Mouse (Mus musculus) C2C12 (cell line): Measurements from ENCODE around the gene Mif4gd. TPM values are rescaled to one million over a fixed set of nuclear protein-coding genes. Genes with fewer than 3 reads are reported as not detected.

Experiments
- H3K27me3 ChIP-seq: one replicate; pipeline ENCODE4 v1.6.1; 2011; ENCODE audit not compliant: control insufficient read depth, insufficient read depth, insufficient read length
- H3K36me3 ChIP-seq: one replicate; pipeline ENCODE4 v1.6.1; 2011; ENCODE audit not compliant: control insufficient read depth, insufficient read depth
- H3K4me3 ChIP-seq: one replicate; pipeline ENCODE4 v1.5.1; 2011; ENCODE audit warnings: mild to moderate bottlenecking, control low read depth; ENCODE audit not compliant: poor library complexity, insufficient read depth, severe bottlenecking
- H3K79me2 ChIP-seq: one replicate; pipeline ENCODE4 v1.6.1; 2011; ENCODE audit not compliant: control insufficient read depth, insufficient read depth
- H3K79me3 ChIP-seq: one replicate; pipeline ENCODE4 v1.6.1; 2011; ENCODE audit warnings: low read depth, control low read depth
- H3ac ChIP-seq: one replicate; pipeline ENCODE3; 2011; ENCODE audit warnings: low read depth; ENCODE audit not compliant: control insufficient read depth, insufficient read length
- CEBPB ChIP-seq: IDR thresholded peaks from one replicate; pipeline ENCODE4 v1.6.1; 2011; ENCODE audit warnings: low read depth, mild to moderate bottlenecking, control low read depth, moderate library complexity
- CTCF ChIP-seq: IDR thresholded peaks from one replicate; pipeline ENCODE4 v1.5.1; 2011; ENCODE audit not compliant: control insufficient read depth, insufficient read depth, insufficient read length
- FOSL1 ChIP-seq: IDR thresholded peaks from one replicate; pipeline ENCODE4 v1.8.0; 2011; ENCODE audit warnings: mild to moderate bottlenecking, low read length; ENCODE audit not compliant: poor library complexity, insufficient read depth, severe bottlenecking
- MAX ChIP-seq: IDR thresholded peaks from one replicate; pipeline ENCODE4 v1.6.1; 2011; ENCODE audit warnings: mild to moderate bottlenecking, control low read depth
- MYOD1 ChIP-seq: IDR thresholded peaks from one replicate; pipeline ENCODE4 v1.6.1; 2011; ENCODE audit warnings: low read depth; ENCODE audit not compliant: control insufficient read depth, insufficient read length
- MYOG ChIP-seq: IDR thresholded peaks from one replicate; pipeline ENCODE4 v1.6.1; 2011; ENCODE audit not compliant: control insufficient read depth, insufficient read length; ENCODE audit errors: extremely low read depth
- USF1 ChIP-seq: IDR thresholded peaks from one replicate; pipeline ENCODE4 v1.6.1; 2011; ENCODE audit warnings: low read depth, mild to moderate bottlenecking, control low read depth, moderate library complexity
- polyA plus RNA-seq: library from polyadenylated mRNA; unstranded; fragments of >200 nt; fragmentation: generic; extraction: Trizol; gene quantifications from one replicate; pipeline ENCODE4 v1.2.1, GENCODE M21; 2012; ENCODE audit warnings: missing spikeins

Gene Mif4gd
- polyA plus RNA-seq, 1 experiment = 13.4 TPM

DNA sequence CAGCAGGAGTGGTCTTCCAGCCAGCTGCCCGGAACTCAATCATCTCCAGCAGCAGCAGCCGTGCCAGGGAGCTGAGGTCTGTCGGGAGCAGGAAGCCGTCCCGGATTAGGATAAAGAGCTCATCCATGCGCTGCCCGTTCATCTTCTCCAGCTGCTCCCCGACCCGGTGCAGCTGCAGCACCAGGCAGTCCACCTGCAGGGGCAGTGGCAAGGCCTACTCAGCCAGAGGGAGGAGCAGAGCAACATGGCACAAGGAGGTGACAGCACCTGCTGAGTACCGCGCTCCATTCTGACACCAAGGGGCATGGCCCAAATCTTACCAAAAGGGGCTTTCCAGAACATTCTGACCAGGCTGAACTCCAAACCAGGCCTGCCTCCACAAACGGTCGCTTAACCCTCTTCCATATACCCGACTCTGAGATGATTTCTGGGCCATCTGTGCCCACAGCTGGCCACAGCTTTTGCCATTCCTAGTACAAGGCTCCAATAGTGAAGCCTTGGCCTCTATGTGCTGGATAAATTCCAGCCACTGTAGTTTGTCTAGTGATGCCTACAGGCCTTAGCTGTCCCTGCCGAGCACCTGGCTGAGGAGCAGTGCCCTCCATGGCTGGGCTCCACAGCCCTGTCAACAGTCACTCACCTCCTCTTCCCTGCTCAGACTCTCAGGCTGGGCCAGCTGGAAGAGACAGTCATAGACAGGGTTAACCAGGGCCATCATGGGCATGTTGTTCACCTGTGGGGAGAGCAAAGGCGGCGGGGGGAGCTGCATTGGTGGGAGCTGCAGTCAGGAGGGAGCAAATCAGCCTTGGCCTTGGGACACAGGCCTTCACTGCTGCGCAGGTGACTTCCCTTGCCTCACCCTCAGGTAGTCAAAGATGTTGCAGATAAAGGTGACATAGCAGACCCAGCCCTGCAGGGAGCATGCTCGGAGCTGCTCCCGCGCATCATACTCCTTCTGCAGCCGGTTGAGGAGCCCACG, 4.1 kb downstream of the Mif4gd start:
- no peak for TF ChIP-seq CEBPB
- no peak for TF ChIP-seq CTCF
- TF ChIP-seq MYOG = no peak
- TF ChIP-seq MAX = no peak
- no peak for TF ChIP-seq FOSL1
- TF ChIP-seq MYOD1 = no peak
- TF ChIP-seq USF1 = no peak

DNA sequence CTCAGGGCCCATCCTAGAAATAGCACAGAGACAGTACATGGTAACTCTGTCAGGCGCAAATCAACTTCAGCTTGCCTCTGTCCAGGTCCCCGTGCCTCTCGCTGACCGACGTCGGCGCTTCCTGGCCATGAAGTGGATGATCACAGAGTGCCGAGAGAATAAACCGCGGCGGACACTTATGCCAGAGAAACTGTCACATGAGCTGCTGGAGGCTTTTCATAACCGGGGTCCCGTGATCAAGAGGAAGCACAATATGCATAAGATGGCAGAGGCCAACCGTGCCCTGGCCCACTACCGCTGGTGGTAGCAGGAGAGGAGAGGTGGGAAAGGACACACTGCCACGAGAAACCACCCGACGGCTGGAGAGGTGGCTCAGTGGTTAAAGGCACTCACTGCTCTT, 6.0 kb downstream of the Mif4gd start:
- Histone ChIP-seq H3K4me3 (no peak overlapping the region), H3K36me3 (peaks cover 38% of the 10 kb centered on the region)

More for the DNA sequence above, 4.1 kb downstream of the Mif4gd start:
- H3K4me3 ChIP-seq = no peak overlapping the region
- no peaks in the 10 kb centered on the region for H3K27me3 ChIP-seq
- peaks cover 26% of the 10 kb centered on the region for H3K79me2 ChIP-seq
- no peak overlapping the region for H3ac ChIP-seq
- peaks cover 13% of the 10 kb centered on the region for H3K79me3 ChIP-seq
- peaks cover 35% of the 10 kb centered on the region for H3K36me3 ChIP-seq

DNA sequence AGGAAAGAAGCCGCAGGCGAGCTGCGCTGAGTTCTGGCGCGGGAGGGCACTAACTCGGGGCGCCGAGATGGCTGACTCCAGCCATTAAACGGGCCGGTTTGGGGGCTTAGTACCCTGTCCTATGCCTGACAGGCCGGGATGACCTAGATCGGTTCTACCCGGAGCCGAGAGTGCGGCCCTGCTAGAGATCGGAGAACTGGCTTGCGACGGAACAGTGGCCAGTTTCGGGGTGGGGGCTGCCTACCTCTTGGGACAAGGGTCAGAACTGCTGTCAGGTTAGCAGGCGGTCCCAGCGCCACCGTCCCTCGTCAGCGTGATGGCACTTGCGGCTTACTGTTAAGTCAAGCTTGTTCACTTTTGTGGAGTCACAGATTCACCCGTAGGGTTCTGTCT, 8.5 kb downstream of the Mif4gd start:
- H3K27me3 ChIP-seq = no peaks in the 10 kb centered on the region
- peaks cover 45% of the 10 kb centered on the region for H3K79me3 ChIP-seq
- peak overlapping the region; percentile 97 for H3ac ChIP-seq
- H3K4me3 ChIP-seq = peak overlapping the region; percentile 99
- H3K36me3 ChIP-seq = peaks cover 42% of the 10 kb centered on the region
- H3K79me2 ChIP-seq = peaks cover 70% of the 10 kb centered on the region
- no peak for TF ChIP-seq MYOD1
- TF ChIP-seq CEBPB = no peak
- no peak for TF ChIP-seq FOSL1
- TF ChIP-seq MAX = no peak
- TF ChIP-seq MYOG = no peak
- TF ChIP-seq USF1 = no peak
- TF ChIP-seq CTCF = no peak

More for the DNA sequence above, 6.0 kb downstream of the Mif4gd start:
- Histone ChIP-seq H3K79me2 (peaks cover 45% of the 10 kb centered on the region), H3K79me3 (peaks cover 29% of the 10 kb centered on the region), H3K27me3 (no peaks in the 10 kb centered on the region), H3ac (no peak overlapping the region)
- TF ChIP-seq FOSL1 (no peak), MYOD1 (no peak), MAX (no peak), CEBPB (no peak), MYOG (no peak), USF1 (no peak), CTCF (no peak)

DNA sequence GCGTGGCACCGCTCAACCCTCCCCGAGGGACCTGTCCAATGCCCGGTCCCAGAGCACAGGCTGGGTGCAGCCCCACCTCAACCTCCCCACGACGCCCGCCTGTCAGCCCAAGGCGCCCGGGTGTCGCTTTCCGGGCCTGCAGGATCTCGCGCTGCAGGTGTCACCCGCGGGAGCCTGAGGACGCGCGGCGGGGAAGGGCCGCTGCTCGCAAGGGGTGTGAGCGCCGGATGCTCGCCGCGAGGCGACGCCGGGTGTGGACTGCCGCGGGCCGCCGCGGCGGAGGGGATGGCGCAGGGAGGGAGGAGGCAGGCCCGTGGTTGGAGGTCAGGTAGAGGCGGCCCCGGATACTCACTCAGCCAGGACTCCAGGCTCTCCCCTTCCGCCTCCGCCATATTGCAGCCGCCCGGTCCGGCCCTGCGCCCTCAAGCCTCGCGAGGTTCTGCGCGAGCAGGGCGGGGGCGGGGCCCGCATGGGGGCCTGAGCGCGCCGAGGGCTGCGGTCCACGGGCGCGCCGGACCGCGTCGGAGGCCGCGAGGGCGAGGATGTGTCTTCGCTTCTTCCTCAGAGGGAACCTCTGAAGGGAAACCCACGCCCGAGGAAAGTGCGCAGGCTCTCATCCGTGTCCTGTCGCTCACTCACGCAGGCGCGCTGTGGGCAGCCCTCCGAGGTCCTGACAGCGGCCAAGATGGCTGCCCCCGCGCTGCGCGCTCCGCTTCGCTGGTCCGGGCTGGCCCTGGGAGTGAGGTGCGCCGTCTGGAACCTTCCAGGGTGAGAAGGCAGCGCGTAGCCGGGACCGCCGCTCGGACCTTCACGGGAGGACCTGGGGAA, 9.1 kb downstream of the Mif4gd start, which contains the start of the genes Mrps7 and Gga3:
Gene Mrps7, plus strand, starts transcription at position 450 of the 828 bp plus-strand sequence.
Gene Gga3, minus strand, starts transcription at position 576 of the 828 bp plus-strand sequence.
- peak within 1 kb of the TSS; percentile 97 for H3ac ChIP-seq
- H3K79me2 ChIP-seq = peaks cover 76% of the 10 kb centered on the region
- H3K79me3 ChIP-seq = peaks cover 49% of the 10 kb centered on the region
- H3K27me3 ChIP-seq = no peaks in the 10 kb centered on the region
- TF ChIP-seq MAX (peak; percentile 99), USF1 (no peak), MYOD1 (no peak)
- H3K4me3 ChIP-seq = peak within 1 kb of the TSS; percentile 99
- peaks cover 46% of the 10 kb centered on the region for H3K36me3 ChIP-seq

DNA sequence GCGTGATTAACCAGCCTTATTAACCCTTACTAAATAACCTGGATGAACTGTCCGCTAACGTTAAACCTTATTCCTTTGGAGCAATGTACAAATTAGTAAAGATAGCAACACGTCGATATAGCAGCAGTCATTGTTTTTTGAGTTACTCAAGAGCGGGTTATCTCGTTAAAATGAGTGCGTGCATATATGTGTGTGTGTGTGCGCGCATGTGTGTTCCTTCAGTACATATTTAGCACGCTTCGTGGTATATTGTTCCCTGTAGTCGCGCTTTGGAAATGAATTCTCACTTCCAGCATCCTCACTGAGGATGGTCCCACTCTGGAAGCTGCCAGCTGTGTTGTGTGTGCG, 9.7 kb downstream of the Mif4gd start:
- H3K79me2 ChIP-seq = peaks cover 82% of the 10 kb centered on the region
- H3K79me3 ChIP-seq = peaks cover 53% of the 10 kb centered on the region
- H3K27me3 ChIP-seq = no peaks in the 10 kb centered on the region
- TF ChIP-seq USF1 (no peak), MAX (no peak), FOSL1 (no peak), CTCF (no peak), CEBPB (no peak), MYOG (no peak), MYOD1 (no peak)
- peak overlapping the region; percentile 99 for H3K4me3 ChIP-seq
- H3ac ChIP-seq = peak overlapping the region; percentile 97
- H3K36me3 ChIP-seq = peaks cover 42% of the 10 kb centered on the region
